Mouse (Mus musculus): Measurements from ENCODE around the gene 2700097O09Rik. TPM values are rescaled to one million over a fixed set of nuclear protein-coding genes. Genes with fewer than 3 reads are reported as not detected.
A peak's percentile ranks its signal among the peaks of the same experiment; 100 is the strongest.

2700097O09Rik gene
- total and polyA plus RNA-seq, 3 experiments: 14.6 to 18.3 TPM; not detected in 1

DNA sequence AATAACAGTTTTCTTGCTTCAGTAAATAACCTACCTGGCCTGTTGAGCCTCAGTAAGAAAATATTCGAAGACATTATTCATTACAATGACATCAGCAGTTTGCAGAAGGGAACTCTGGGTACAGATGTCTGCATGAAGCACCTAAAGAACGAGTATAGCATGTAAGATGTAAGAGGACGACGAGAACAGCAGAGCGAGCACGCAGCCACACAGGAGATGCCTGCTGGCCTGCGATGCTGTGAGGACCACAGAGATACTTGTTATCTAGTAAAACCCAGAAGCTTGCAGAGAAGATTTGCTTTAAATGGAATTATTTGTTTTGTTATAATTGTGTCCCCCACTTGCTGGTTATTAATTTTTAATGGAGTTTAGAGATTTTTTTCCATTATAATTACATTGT is 26.6 kb downstream of the 2700097O09Rik start:
- Histone ChIP-seq H3K79me2 (ENCODE audit: control insufficient read depth, insufficient read depth, low read length, poor library complexity) (no peaks in the 10 kb centered on the region), H3K27ac (ENCODE audit: control insufficient read depth, low read depth, low read length) (no peak overlapping the region), H3K36me3 (ENCODE audit: control insufficient read depth in 1 of 2, insufficient read depth in 2 of 2, low read length in 2 of 2) (peaks cover 0 to 61% of the 10 kb centered on the region in 2 experiments; a peak in 3 of 4 replicates), H3K9ac (ENCODE audit: control insufficient read depth, low read depth, low read length, poor library complexity, severe bottlenecking) (no peak overlapping the region), H3K27me3 (ENCODE audit: control insufficient read depth in 1 of 2, insufficient read depth in 2 of 2, low read length in 2 of 2) (no peaks in the 10 kb centered on the region), H3K9me3 (replicated peaks; ENCODE audit: insufficient read depth, low read length) (no peaks in the 10 kb centered on the region), H3K4me1 (ENCODE audit: control insufficient read depth in 1 of 2, insufficient read depth in 2 of 2, low read length in 2 of 2) (peaks cover 43 to 46% of the 10 kb centered on the region in 2 experiments), H3K4me3 (ENCODE audit: control insufficient read depth in 1 of 2, insufficient read depth in 1 of 2, low read depth in 2 of 2, low read length in 2 of 2) (no peak overlapping the region)
- peak; percentile 65 for DNase-seq (ENCODE audit: low read depth, low spot score)
- TF ChIP-seq HCFC1 (IDR thresholded peaks at IDR 0.05; ENCODE audit: low read depth, low read length) (no peak), ZNF384 (IDR thresholded peaks at IDR 0.05; ENCODE audit: low read depth, low read length) (no peak), POLR2AphosphoS2 (IDR thresholded peaks at IDR 0.05; ENCODE audit: low read length) (no peak), TCF12 (IDR thresholded peaks at IDR 0.05; ENCODE audit: low read depth, low read length) (peak; percentile 85), POLR2A (IDR thresholded peaks at IDR 0.05; ENCODE audit: control insufficient read depth in 1 of 2, insufficient read depth in 1 of 2, low read depth in 1 of 2, low read length in 2 of 2, poor library complexity in 1 of 2) (no peak), MAZ (IDR thresholded peaks at IDR 0.05; ENCODE audit: low read depth, low read length) (no peak), TAL1 (IDR thresholded peaks at IDR 0.05; ENCODE audit: low read length) (peak; percentile 58), RAD21 (IDR thresholded peaks at IDR 0.05; ENCODE audit: low read depth, low read length) (no peak), MAX (IDR thresholded peaks at IDR 0.05; ENCODE audit: low read length) (no peak), NELFE (IDR thresholded peaks at IDR 0.05; ENCODE audit: low read depth, low read length) (no peak), MYB (IDR thresholded peaks at IDR 0.05; ENCODE audit: low read depth, low read length) (no peak), JUND (IDR thresholded peaks at IDR 0.05; ENCODE audit: low read depth, low read length) (no peak), ETS1 (IDR thresholded peaks at IDR 0.05; ENCODE audit: low read depth, low read length) (peak; percentile 67), RCOR1 (IDR thresholded peaks at IDR 0.05; ENCODE audit: low read depth, low read length) (peak; percentile 76), BHLHE40 (IDR thresholded peaks at IDR 0.05; ENCODE audit: borderline replicate concordance, low read depth, low read length) (no peak), SIN3A (IDR thresholded peaks at IDR 0.05; ENCODE audit: low read length) (no peak), KAT2A (conservative IDR thresholded peaks at IDR 0.05; ENCODE audit: low read depth, low read length) (no peak), USF2 (IDR thresholded peaks at IDR 0.05; ENCODE audit: borderline replicate concordance in 1 of 2, insufficient read depth in 1 of 2, low read depth in 1 of 2, low read length in 2 of 2) (no peak), MAFK (IDR thresholded peaks at IDR 0.05; ENCODE audit: borderline replicate concordance, low read depth, low read length) (no peak), CHD2 (IDR thresholded peaks at IDR 0.05; ENCODE audit: low read length) (no peak), GATA1 (IDR thresholded peaks at IDR 0.05; ENCODE audit: low read depth, low read length) (peak; percentile 74), USF1 (IDR thresholded peaks at IDR 0.05; ENCODE audit: low read depth, low read length) (no peak), CHD1 (IDR thresholded peaks at IDR 0.05; ENCODE audit: low read depth, low read length) (no peak), EP300 (IDR thresholded peaks at IDR 0.05; ENCODE audit: low read depth in 1 of 2, low read length in 2 of 2) (peak; percentile 65 to 79), E2F4 (IDR thresholded peaks at IDR 0.05; ENCODE audit: borderline replicate concordance, low read depth, low read length) (no peak), MXI1 (IDR thresholded peaks at IDR 0.05; ENCODE audit: low read depth, low read length) (no peak), ELF1 (IDR thresholded peaks at IDR 0.05; ENCODE audit: low read depth, low read length) (no peak), SMC3 (IDR thresholded peaks at IDR 0.05; ENCODE audit: low read depth, low read length) (no peak), CTCF (IDR thresholded peaks at IDR 0.05 in 2 of 3, conservative IDR thresholded peaks at IDR 0.05 in 1 of 3; ENCODE audit: control insufficient read depth in 1 of 3, insufficient read depth in 1 of 3, low read depth in 2 of 3, low read length in 3 of 3, poor library complexity in 1 of 3, severe bottlenecking in 1 of 3) (no peak)

All from MEL (cell line).